Mouse (Mus musculus) cerebellum, adult 11 months (tissue): ENCODE data around the gene Olfr308.
"Not testable (repeated sequence)": the region's sequence is repeated elsewhere in the genome, so short reads cannot be mapped to it uniquely, and the experiment has no call there.

Experiments
- DNase-seq: peaks from one replicate; pipeline ENCODE4 v3.0.0; 2022

Gene Olfr308

GRCm38 (mm10) chr7:86325530-86325929 is at the start of gene Olfr308:
Gene Olfr308, minus strand, starts transcription at chr7:86325630.
- no peak for DNase-seq

GRCm38 (mm10) chr7:86366828-86367227 is 41.4 kb upstream of the Olfr308 start, which contains the start of gene Olfr305:
Gene Olfr305, minus strand, starts transcription at chr7:86366928.
- DNase-seq, result no peak

GRCm38 (mm10) chr7:86346296-86346695 is 20.9 kb upstream of the Olfr308 start:
- not testable (repeated sequence) for DNase-seq

- DNase-seq, result no peak
These were observed 18.8 kb upstream of the Olfr308 start for GRCm38 (mm10) chr7:86344253-86344652.

- no peak for DNase-seq
These were observed 17.6 kb upstream of the Olfr308 start for GRCm38 (mm10) chr7:86342881-86343565.

- no peak for DNase-seq
These were observed 12.1 kb upstream of the Olfr308 start, which contains the start of gene Olfr307 for GRCm38 (mm10) chr7:86337486-86337885. Gene Olfr307, minus strand, starts transcription at chr7:86337586.

DNA sequence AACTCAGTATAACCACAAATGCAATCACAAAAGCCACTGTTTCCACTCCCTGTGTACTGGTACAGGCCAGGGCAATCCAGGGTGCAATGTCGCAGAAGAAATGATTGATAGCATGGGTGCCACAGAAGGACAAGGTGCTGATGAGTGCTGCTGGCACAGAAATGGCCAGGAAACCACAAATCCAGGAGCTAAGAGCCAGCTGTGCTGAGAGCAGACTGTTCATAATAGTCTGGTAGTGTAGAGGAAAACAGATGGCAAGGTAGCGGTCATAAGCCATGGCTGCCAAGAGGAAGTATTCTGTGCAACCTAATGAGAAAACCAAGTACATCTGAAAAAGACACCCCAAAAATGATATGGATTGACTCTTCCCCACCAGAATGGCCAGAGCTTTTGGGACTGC is 4.1 kb downstream of the Olfr308 start:
- DNase-seq, result no peak

DNA sequence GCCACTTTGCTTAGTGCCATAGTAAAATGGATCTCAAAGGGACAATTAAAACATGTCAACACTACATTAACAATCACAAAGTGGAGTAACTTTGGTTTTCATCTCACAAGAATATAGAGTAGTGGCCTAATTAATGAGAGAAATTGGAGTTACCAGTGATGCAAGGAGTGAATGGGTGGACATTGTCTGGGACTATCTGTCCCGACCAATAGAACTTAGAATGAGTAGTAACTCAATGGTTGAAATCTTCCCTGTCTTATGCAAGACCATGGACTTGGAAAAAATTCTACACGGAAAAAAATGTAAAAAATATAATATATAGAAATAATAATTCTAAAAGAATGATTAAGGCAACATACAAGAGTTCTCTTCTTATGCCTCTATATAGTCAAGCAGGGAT is 11.8 kb downstream of the Olfr308 start, which contains the start of gene Olfr309:
Olfr309 (minus strand) TSS at position 101 of the 400 bp plus-strand sequence.
- DNase-seq, result no peak

DNA sequence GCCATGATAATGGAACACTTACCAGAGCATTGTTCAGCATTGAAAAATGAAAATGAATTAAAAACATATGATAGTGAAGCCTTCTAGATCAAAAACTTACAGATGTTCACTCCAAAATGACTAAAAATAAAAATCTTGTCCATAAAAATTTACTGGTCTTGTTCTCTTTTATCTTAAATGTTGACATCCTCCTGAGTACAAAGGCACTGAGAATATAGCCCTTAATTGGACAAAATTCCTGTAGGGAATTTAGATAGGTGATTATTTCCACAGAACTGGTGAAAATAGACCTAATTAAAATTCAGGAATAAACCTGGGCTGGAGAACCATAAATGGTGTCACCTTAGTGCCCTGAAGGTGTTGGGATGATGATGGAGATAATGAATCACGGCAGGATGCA is 48.4 kb downstream of the Olfr308 start, which contains the start of gene Olfr310:
Olfr310 (minus strand) TSS at position 101 of the 400 bp plus-strand sequence.
- DNase-seq, result no peak
